Mouse (Mus musculus) embryonic facial prominence, embryonic 10.5 days (tissue): ENCODE measurements around the gene Atrnl1. TPM values are rescaled to one million over a fixed set of nuclear protein-coding genes. Genes with fewer than 3 reads are reported as not detected.

ENCODE experiments used
- DNase-seq: peaks from one replicate; pipeline ENCODE4 v3.0.0-alpha.2; 2017; ENCODE audit warnings: low spot score
- H3K27ac ChIP-seq: fragments of 300-500 bp; sonication (generic); replicated peaks from 2 replicates; pipeline ENCODE4 v1.5.1; 2016; ENCODE audit warnings: mild to moderate bottlenecking
- H3K27me3 ChIP-seq: fragments of 300-500 bp; sonication (generic); replicated peaks from 2 replicates; pipeline ENCODE4 v1.6.1; 2016; ENCODE audit warnings: low read depth, mild to moderate bottlenecking; ENCODE audit not compliant: poor library complexity, severe bottlenecking
- H3K36me3 ChIP-seq: fragments of 300-500 bp; sonication (generic); replicated peaks from 2 replicates; pipeline ENCODE4 v1.6.1; 2016; ENCODE audit warnings: mild to moderate bottlenecking, moderate library complexity
- H3K4me1 ChIP-seq: fragments of 300-500 bp; sonication (generic); 2 replicates; pipeline ENCODE4 v1.6.1; 2016
- H3K4me3 ChIP-seq: fragments of 300-500 bp; sonication (generic); 2 replicates; pipeline ENCODE4 v1.5.1; 2016; ENCODE audit warnings: mild to moderate bottlenecking, moderate library complexity
- H3K9me3 ChIP-seq: fragments of 300-500 bp; sonication (generic); 2 replicates; pipeline ENCODE4 v1.6.1; 2016; ENCODE audit warnings: mild to moderate bottlenecking
- WGBS: fragments of 180-500 bp; shearing (Covaris S2); methylation state at CpG from one replicate; pipeline ENCODE4 v1.1.7; 2016; 5-methylcytosine and 5-hydroxymethylcytosine counted together
- microRNA-seq: library from miRNA; unstranded; fragments of <30 nt; microRNA quantifications from one replicate; pipeline ENCODE4, GENCODE M21; 2017
- polyA plus RNA-seq: library from polyadenylated mRNA; unstranded; fragments of >200 nt; fragmentation: Nextera tagmentation; extraction: Ambion mirVana; gene quantifications from 2 replicates; pipeline ENCODE4 v1.2.1, GENCODE M21; 2016

The Atrnl1 gene
- polyA plus RNA-seq, 1 experiment from 2014 or later: 4.3 TPM

- Histone ChIP-seq H3K9me3 (no peaks in the 10 kb centered on the region), H3K27ac (no peak overlapping the region), H3K36me3 (no peaks in the 10 kb centered on the region), H3K4me1 (peaks cover 20% of the 10 kb centered on the region), H3K27me3 (peaks cover 18% of the 10 kb centered on the region), H3K4me3 (no peak overlapping the region)
- no peak for DNase-seq
- WGBS: 78% methylated on average over 7 of the region's 7 CpGs
Measured at GRCm38 (mm10) chr19:58164896-58165634, 554.2 kb downstream of the Atrnl1 start.

- no peak for DNase-seq
- Histone ChIP-seq H3K4me1 (peaks cover 18% of the 10 kb centered on the region), H3K36me3 (no peaks in the 10 kb centered on the region), H3K4me3 (no peak overlapping the region), H3K9me3 (no peaks in the 10 kb centered on the region), H3K27me3 (peaks cover 15% of the 10 kb centered on the region), H3K27ac (no peak overlapping the region)
- 56% methylated on average over 9 of the region's 9 CpGs for WGBS
Measured at GRCm38 (mm10) chr19:58165635-58166015, 554.8 kb downstream of the Atrnl1 start.

GRCm38 (mm10) chr19:58166147-58166546 is 555.3 kb downstream of the Atrnl1 start:
- H3K4me3 ChIP-seq: no peak overlapping the region
- H3K27ac ChIP-seq: no peak overlapping the region
- H3K27me3 ChIP-seq: peaks cover 15% of the 10 kb centered on the region
- H3K36me3 ChIP-seq: no peaks in the 10 kb centered on the region
- 71% methylated on average over 6 of the region's 6 CpGs for WGBS
- no peaks in the 10 kb centered on the region for H3K9me3 ChIP-seq
- peak; percentile 14 for DNase-seq
- peaks cover 18% of the 10 kb centered on the region for H3K4me1 ChIP-seq

GRCm38 (mm10) chr19:58178410-58178809 is 567.6 kb downstream of the Atrnl1 start:
- H3K9me3 ChIP-seq: no peaks in the 10 kb centered on the region
- WGBS: 92% methylated on average over 10 of the region's 10 CpGs
- peaks cover 18% of the 10 kb centered on the region; the same call in 1 of the 2 replicates for H3K27me3 ChIP-seq
- H3K36me3 ChIP-seq: no peaks in the 10 kb centered on the region
- peaks cover 17% of the 10 kb centered on the region for H3K4me1 ChIP-seq
- H3K4me3 ChIP-seq: no peak overlapping the region
- DNase-seq: no peak
- H3K27ac ChIP-seq: no peak overlapping the region

- H3K36me3 ChIP-seq: no peaks in the 10 kb centered on the region
- peaks cover 17% of the 10 kb centered on the region for H3K4me1 ChIP-seq
- peak; percentile 24 for DNase-seq
- H3K27ac ChIP-seq: no peak overlapping the region
- no peak overlapping the region for H3K4me3 ChIP-seq
- no peaks in the 10 kb centered on the region for H3K9me3 ChIP-seq
- H3K27me3 ChIP-seq: peaks cover 22% of the 10 kb centered on the region; the same call in 1 of the 2 replicates
- 2% methylated on average over 5 of the region's 5 CpGs for WGBS
Measured at GRCm38 (mm10) chr19:58180773-58181172, 569.9 kb downstream of the Atrnl1 start.

Small RNA genes within 50 kb of the gene (microRNA-seq; reads per million reads assigned to microRNA genes)
- gene Mir5623: 1.2 reads per million

Other genes starting within 250 kb of the Atrnl1 start
- gene Trub1, start 158.1 kb upstream of the Atrnl1 start, polyA plus RNA-seq: 21.7 and 25.6 TPM in 2 replicates